Mouse (Mus musculus) midbrain, postnatal 0 days (tissue): ENCODE data around the gene RPS10-NUDT3. TPM values are rescaled to one million over a fixed set of nuclear protein-coding genes. Genes with fewer than 3 reads are reported as not detected.

Experiments
- ATAC-seq: fragments of 200-750 bp; cut with Nextera tagmentation; 2 replicates; pipeline ENCODE4 v1.8.0; 2017; ENCODE audit warnings: moderate number of reproducible peaks, mild to moderate bottlenecking, moderate TSS enrichment, moderate library complexity; ENCODE audit not compliant: low FRiP score
- DNase-seq: peaks from one replicate; pipeline ENCODE4 v3.0.0-alpha.2; 2015; ENCODE audit warnings: low spot score
- H3K27ac ChIP-seq: fragments of 300-500 bp; sonication (generic); 2 replicates; pipeline ENCODE4 v1.5.1; 2014; ENCODE audit warnings: low read depth, mild to moderate bottlenecking, low read length, mixed read lengths
- H3K27me3 ChIP-seq: fragments of 300-500 bp; sonication (generic); 2 replicates; pipeline ENCODE4 v1.6.1; 2014; ENCODE audit warnings: low read length, control low read depth, mixed read lengths; ENCODE audit not compliant: insufficient read depth
- H3K36me3 ChIP-seq: fragments of 300-500 bp; sonication (generic); 2 replicates; pipeline ENCODE4 v1.6.1; 2014; ENCODE audit warnings: low read length, control low read depth, mixed read lengths; ENCODE audit not compliant: insufficient read depth
- H3K4me1 ChIP-seq: fragments of 300-500 bp; sonication (generic); 2 replicates; pipeline ENCODE4 v1.6.1; 2014; ENCODE audit warnings: mild to moderate bottlenecking, control low read depth, antibody characterized with exemption, low read length, mixed read lengths; ENCODE audit not compliant: insufficient read depth
- H3K4me2 ChIP-seq: fragments of 300-500 bp; sonication (generic); 2 replicates; pipeline ENCODE4 v1.6.1; 2014; ENCODE audit warnings: low read depth, mild to moderate bottlenecking, low read length, mixed read lengths; ENCODE audit not compliant: poor library complexity, severe bottlenecking
- H3K4me3 ChIP-seq: fragments of 300-500 bp; sonication (generic); 2 replicates; pipeline ENCODE4 v1.5.1; 2014; ENCODE audit warnings: low read depth, mild to moderate bottlenecking, low read length, moderate library complexity
- H3K9ac ChIP-seq: fragments of 300-500 bp; sonication (generic); replicated peaks from 2 replicates; pipeline ENCODE4 v1.6.1; 2014; ENCODE audit warnings: mild to moderate bottlenecking, low read length, moderate library complexity, mixed read lengths; ENCODE audit not compliant: poor library complexity, severe bottlenecking
- H3K9me3 ChIP-seq: fragments of 300-500 bp; sonication (generic); 2 replicates; pipeline ENCODE4 v1.6.1; 2016; ENCODE audit warnings: low read length, control low read depth
- CTCF ChIP-seq: IDR thresholded peaks from 2 replicates; pipeline ENCODE4 v1.5.1; 2016; ENCODE audit warnings: antibody characterized with exemption, mild to moderate bottlenecking
- WGBS: fragments of 180-500 bp; shearing (Covaris S2); extraction: QIAGEN DNeasy Blood & Tissue Kit; methylation state at CpG from one replicate; pipeline ENCODE4 v1.1.7; 2014; 5-methylcytosine and 5-hydroxymethylcytosine counted together
- polyA plus RNA-seq: library from polyadenylated mRNA; unstranded; fragments of >200 nt; fragmentation: Nextera tagmentation; extraction: Ambion mirVana; gene quantifications from 2 replicates; pipeline ENCODE4 v1.2.1, GENCODE M21; 2015
- total RNA-seq: library from RNA; depleted of rRNA; stranded (reverse); fragments of >200 nt; gene quantifications from 2 replicates; pipeline ENCODE4 v1.2.3, GENCODE M21; 2014

Gene RPS10-NUDT3
- total and polyA plus RNA-seq, 2 experiments from 2014 or later: not detected

- no peak overlapping the region for H3K27ac ChIP-seq
- H3K36me3 ChIP-seq: no peaks in the 10 kb centered on the region
- no peaks in the 10 kb centered on the region for H3K4me1 ChIP-seq
- no peaks in the 10 kb centered on the region for H3K9me3 ChIP-seq
- H3K27me3 ChIP-seq: no peaks in the 10 kb centered on the region
- DNase-seq (no peak), ATAC-seq (no peak)
- H3K4me2 ChIP-seq: no peak overlapping the region
- H3K9ac ChIP-seq: no peak overlapping the region
- TF ChIP-seq CTCF: peak; percentile 25
- no peak overlapping the region for H3K4me3 ChIP-seq
- WGBS: 83% methylated on average over 6 of the region's 6 CpGs
These were observed 36.7 kb upstream of the RPS10-NUDT3 start for GRCm38 (mm10) chr17:27671720-27672119.

GRCm38 (mm10) chr17:27658767-27659166, 23.7 kb upstream of the RPS10-NUDT3 start:
- WGBS: 76% methylated on average over 7 of the region's 7 CpGs
- Histone ChIP-seq H3K27me3 (no peaks in the 10 kb centered on the region), H3K36me3 (no peaks in the 10 kb centered on the region), H3K27ac (no peak overlapping the region), H3K4me1 (peaks cover 11% of the 10 kb centered on the region; the same call in 1 of the 2 replicates), H3K9ac (no peak overlapping the region), H3K4me2 (no peak overlapping the region), H3K4me3 (no peak overlapping the region), H3K9me3 (no peaks in the 10 kb centered on the region)
- no peak for DNase-seq
- no peak for TF ChIP-seq CTCF
- ATAC-seq: no peak

DNA sequence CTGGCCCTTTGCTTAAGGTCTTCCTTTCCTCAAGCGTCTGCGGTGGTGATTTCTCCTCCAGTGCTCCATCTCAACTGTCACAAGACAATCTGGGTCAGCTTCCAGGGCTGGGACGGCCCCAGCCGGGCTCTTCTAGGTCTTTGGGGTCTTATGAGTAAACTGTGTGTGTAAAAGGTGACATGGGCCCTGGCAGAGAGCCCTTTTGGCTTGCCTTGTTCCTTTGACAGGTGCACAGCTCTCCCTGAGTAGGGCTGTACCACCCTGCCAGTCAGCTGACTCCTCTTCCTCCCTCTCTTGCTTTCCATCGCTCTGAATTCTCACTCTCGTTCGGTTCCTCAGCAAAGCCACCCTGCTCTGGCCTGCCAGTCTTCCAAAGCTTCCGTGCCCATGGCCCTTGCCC, 22.1 kb upstream of the RPS10-NUDT3 start:
- no peaks in the 10 kb centered on the region for H3K9me3 ChIP-seq
- no peak for TF ChIP-seq CTCF
- H3K27me3 ChIP-seq: no peaks in the 10 kb centered on the region
- no peaks in the 10 kb centered on the region for H3K36me3 ChIP-seq
- DNase-seq (no peak), ATAC-seq (no peak)
- H3K4me3 ChIP-seq: peak overlapping the region; percentile 71; the same call in 1 of the 2 replicates
- H3K27ac ChIP-seq: no peak overlapping the region
- peak overlapping the region; percentile 68; the same call in 1 of the 2 replicates for H3K4me2 ChIP-seq
- H3K9ac ChIP-seq: no peak overlapping the region
- 84% methylated on average over 8 of the region's 8 CpGs for WGBS
- H3K4me1 ChIP-seq: peaks cover 11% of the 10 kb centered on the region; the same call in 1 of the 2 replicates

DNA sequence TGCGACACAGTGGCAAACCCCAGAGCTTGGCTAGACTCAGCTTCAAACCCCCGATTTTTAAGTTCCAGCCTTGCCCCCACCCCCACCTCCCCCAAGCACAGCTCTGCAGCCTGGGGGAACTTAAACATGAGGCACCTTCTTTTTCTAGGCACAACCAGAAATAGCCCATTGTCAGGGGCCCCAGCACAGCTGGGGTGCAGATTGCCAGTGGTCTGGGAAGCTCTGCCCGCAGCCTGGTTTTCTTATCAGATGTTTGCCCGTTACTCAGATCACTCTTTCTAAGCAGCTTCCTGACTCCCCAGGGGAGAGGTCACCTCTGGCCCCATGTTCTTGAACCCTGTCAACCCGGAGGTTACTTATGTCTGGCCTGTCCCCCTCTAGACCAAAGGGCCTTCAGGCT, 21.4 kb upstream of the RPS10-NUDT3 start:
- Histone ChIP-seq H3K27ac (peak overlapping the region; percentile 67; the same call in 1 of the 2 replicates), H3K4me1 (peaks cover 11% of the 10 kb centered on the region; the same call in 1 of the 2 replicates), H3K4me3 (peak overlapping the region; percentile 71), H3K9ac (peak overlapping the region; percentile 80), H3K27me3 (no peaks in the 10 kb centered on the region), H3K36me3 (no peaks in the 10 kb centered on the region), H3K4me2 (peak overlapping the region; percentile 68), H3K9me3 (no peaks in the 10 kb centered on the region)
- 23% methylated on average over 5 of the region's 5 CpGs for whole genome bisulfite sequencing
- no peak for ATAC-seq
- no peak for TF ChIP-seq CTCF
- DNase-seq: no peak

DNA sequence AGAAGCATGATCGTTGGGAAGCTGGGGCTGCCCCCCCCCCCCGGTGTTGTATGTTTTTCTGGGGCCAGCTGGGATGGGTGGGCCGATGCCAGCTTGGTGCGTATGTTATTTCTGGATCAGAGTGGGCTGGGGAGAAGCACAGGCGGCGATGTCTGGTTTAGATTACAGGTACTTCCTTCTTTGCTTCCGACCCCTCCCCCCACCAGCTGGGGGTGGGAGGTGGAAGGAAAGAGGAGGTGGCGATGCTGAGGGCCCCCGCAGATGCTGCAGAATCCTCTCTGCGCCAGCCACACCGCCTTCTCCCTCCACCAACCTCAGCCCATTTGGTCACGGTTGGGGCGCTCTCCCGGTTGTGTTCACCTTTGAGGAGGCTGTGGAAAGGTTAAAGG, 21.0 kb upstream of the RPS10-NUDT3 start:
- WGBS: 5% methylated on average over 14 of the region's 14 CpGs

DNA sequence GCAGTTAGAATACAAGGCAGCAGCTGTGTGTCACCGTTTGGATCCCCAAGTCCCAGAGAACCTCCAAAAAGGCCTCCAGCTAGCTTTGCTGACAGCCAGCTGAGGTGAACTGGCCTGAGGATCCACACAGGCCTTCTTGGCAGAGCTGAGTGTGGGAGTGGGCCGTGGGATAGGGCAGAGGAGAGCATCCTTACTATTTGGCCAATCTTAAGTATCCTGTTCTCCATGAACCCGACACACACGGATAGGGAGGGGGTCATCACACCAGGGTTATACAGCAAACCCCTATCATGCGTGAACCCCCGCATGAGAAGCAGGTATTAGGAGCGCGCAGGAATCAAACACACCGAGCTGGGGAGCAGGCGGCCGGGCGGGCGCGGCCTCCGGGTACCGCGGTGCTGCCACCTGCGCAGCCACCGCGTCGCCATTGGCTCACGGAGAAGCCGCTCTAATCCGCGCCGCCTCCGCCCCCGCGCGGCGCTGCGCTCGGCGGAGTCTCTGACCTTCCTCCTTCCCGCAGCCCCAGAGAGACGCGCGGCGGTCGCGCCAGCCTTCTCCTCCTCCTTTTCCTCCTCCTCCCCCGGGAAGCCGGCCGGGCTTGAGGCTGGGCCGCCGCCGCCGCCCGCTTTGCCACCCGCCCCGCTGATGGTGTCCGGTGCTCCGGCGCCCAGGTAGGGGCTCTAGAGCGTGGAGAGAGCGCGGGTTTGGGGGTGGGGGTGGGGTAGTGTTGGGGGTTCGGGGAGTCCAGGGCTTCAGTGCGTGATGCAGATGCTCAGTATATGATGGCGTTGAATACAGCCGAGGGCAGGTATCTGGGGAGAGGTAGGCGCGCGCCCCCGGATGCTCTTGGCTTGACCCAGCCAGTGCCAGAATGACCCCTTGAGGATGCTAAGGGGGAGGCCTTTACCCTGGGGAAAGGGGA, 20.3 kb upstream of the RPS10-NUDT3 start, which contains the start of gene Pacsin1:
TSS of gene Pacsin1 (plus strand) at position 421 of the 922 bp plus-strand sequence.
- H3K27me3 ChIP-seq: no peaks in the 10 kb centered on the region
- H3K4me2 ChIP-seq: peak within 1 kb of the TSS; percentile 68
- peak; percentile 85 for ATAC-seq
- peak within 1 kb of the TSS; percentile 71 for H3K4me3 ChIP-seq
- no peak for TF ChIP-seq CTCF
- no peaks in the 10 kb centered on the region for H3K36me3 ChIP-seq
- no peaks in the 10 kb centered on the region for H3K9me3 ChIP-seq
- peak; percentile 86 for DNase-seq
- 2% methylated on average over 45 of the region's 65 CpGs for WGBS
- peaks cover 11% of the 10 kb centered on the region; the same call in 1 of the 2 replicates for H3K4me1 ChIP-seq
- peak within 1 kb of the TSS; percentile 80 for H3K9ac ChIP-seq
- peak within 1 kb of the TSS; percentile 67 for H3K27ac ChIP-seq

More for the DNA sequence above, 21.0 kb upstream of the RPS10-NUDT3 start:
- H3K27ac ChIP-seq: peak overlapping the region; percentile 67; the same call in 1 of the 2 replicates
- no peaks in the 10 kb centered on the region for H3K9me3 ChIP-seq
- peak overlapping the region; percentile 71 for H3K4me3 ChIP-seq
- TF ChIP-seq CTCF: no peak
- peak; percentile 42 for DNase-seq
- peaks cover 11% of the 10 kb centered on the region; the same call in 1 of the 2 replicates for H3K4me1 ChIP-seq
- peak; percentile 7 for ATAC-seq
- H3K27me3 ChIP-seq: no peaks in the 10 kb centered on the region
- no peaks in the 10 kb centered on the region for H3K36me3 ChIP-seq
- peak overlapping the region; percentile 68 for H3K4me2 ChIP-seq
- H3K9ac ChIP-seq: peak overlapping the region; percentile 80
